Mouse (Mus musculus) kidney, adult 9 months (tissue): ENCODE measurements around the gene Snrpa1.
A peak's percentile ranks its signal among the peaks of the same experiment; 100 is the strongest.

Source experiments
- DNase-seq: peaks from one replicate; pipeline ENCODE4 v3.0.0; 2022

The Snrpa1 gene

DNA sequence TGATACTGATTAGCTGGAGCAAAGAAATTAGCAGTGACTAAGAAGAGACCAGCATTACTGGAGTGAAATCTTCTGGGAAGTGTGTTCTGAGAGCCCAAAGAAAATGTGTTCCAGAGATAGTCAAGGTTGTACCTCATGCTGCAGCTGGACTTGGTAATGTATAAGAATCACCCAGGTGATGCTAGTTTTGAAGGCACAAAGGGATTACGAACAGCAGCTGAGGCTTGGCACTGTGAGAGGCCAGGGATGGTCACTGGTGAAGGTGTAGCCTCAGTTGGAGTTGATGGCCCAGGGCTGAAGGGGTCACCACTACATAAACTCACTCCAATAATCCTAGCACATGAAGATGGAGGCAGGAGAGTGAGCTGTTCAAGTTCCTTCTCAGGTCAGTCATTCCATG, at the start of gene Snrpa1:
Snrpa1 (plus strand) TSS at position 301 of the 400 bp plus-strand sequence.
- no peak for DNase-seq

DNA sequence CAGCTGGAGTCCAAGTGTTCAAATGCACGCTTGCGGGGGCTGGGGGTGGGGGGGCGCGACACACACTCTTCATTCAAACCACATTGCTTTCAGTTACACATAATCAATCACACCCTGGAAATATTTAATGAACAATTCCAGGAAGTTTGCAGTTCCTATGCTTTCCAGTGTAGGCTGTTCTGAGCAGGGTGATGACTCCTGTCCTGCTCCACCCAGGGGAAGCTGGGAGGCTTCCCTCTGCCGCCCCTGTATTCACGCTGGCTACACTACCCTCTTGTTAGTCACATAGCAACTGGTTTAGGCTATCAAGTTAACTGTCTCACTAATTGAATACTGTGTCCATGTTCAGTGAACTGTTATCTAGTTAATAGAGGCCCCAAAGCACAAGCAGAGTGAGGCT, 48.3 kb upstream of the Snrpa1 start:
- no peak for DNase-seq

DNA sequence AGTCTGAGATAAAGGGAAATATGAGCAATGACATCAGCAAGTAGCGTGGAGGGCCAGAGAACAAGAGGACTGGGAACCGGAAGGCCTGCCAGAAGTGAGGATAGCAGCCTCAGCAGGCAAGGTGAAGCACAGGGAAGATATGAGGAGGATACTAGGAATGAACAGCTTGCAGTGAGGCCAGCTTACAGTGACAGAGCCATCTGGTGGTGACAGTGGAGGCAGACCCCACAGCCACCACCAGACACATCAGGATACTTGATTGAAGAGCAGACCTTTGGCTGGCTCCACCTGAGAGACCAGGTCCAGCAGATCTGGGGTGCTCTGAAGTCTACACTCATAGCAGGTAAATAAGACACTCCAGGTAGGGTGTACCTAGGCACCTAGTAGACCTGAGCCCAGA, 31.1 kb upstream of the Snrpa1 start:
- DNase-seq: no peak

DNA sequence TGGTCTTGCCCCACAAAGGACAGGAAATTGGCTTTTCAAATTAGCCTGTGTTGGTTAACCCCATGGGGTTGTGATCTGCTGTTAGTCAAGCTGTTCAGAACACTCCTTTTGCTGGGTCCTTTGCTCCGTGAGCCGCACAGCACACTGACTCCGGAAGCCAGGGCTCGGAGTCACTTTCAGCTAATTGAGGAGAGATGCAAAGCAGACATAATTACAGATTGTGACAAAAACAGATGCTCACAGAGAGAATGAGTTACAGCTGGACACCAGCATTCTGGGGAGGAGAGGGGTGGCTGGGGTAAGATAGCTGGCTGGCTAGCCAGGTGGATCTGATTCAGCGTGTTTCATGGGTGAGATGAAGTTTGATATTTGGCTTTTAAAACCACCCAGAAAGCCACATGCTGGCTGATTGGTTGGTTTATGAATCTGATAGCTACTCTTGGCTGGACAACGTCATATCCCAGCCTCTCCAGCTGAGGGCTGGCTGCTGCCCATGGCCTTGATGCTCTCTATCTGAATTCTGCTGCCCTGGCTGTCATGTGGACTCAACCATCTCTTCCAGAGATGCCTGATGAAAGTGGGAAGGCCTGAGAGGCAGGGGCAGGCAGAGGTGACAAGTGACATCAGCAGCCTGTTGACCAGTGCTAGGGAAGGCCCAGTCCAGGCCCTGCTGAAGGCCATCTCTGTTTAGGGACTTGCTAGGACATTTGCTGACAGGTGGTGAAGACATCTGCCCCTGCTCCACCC, 29.9 kb upstream of the Snrpa1 start:
- DNase-seq: no peak

DNA sequence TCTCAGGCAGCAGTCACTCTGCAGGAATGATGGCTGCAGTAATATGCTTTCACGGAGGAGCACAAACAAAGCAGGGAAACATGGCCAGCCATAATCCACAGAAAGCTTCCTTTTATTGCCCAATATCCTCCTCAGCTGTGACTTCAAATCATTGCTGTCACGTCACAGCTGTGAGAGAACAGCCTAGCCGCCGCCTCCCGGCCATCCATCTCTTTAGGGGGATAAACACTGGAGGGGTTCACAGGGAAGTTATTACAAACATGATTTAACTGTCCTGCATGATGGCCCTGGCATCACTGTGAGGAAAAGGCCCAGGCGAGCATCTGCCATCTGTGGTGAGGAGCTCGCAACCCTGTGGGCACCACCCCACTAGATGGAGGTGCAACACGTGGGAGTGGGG, 22.0 kb upstream of the Snrpa1 start:
- DNase-seq: no peak

DNA sequence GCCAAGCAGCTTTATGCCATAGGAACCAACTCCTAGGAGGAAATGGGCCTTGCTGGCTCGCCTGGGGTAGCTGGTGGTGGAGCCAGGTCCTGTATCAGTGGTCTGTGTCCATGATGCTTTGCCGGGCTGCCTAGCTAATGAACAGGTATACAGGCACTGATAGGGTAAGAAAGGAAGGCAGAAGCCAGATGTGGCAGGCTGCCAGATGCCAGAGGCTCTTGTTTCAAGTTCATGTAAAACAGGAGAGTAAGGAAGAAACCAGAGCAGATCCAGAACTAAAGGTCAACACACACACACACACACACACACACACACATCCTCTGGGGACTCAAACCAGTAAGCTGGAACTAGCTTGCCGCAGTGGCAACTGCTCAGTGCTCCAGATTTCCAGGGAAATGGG, 20.5 kb upstream of the Snrpa1 start:
- no peak for DNase-seq

DNA sequence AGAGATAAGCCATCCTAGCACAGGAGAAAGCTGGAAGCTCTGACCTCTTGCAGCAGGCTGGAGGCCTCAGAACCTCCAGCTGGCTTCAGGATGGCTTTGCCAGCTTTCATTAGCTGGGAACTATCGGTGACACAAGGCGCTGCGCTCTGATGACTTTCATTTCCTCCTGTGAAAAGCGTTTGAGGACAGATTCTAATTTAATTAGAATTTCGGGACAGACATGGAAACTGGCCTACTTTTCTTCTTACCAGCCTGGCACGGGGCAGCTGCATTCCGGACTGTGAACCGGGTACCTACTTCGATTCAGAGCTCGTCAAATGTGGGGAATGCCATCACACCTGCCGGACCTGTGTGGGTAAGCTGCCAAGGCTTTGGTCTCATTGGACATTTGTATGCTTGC, 20.1 kb upstream of the Snrpa1 start:
- DNase-seq: no peak

DNA sequence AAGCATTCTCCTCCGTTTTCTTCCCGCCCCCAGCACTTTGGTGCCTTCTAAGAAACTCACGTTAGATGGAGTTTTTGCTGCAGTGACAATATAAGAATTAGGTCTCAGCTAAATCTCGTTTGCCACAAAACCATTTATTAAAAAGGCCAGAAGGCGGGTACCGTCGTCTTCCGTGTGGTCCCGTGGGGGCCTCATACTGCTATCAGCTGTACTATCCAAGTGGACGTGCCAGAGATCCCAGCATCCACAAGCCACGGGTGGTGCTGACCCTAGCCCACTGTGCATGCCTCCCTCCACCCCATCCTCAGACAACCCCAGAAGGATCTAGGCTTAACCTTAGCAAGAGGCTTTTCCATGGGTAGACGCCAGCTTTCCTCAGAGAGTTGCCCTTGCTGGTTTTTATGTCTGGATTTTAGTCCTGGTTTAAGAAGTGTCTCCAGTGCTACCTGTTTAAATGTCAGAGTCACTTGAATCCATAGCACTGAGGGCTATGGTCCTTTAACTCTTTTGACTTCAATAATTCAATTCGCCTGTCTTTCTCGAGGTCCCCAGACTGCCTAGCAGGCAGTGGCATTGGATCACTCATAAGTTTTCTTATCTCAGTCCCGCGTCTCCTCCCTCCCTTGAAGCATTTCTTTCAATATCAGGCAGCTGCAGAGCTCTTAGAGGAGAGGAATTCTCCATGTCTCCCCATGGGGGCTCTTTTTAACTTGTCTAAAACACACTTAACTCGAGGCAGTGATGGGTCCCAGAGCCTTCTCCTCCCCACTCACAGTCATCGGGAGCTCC, 18.6 kb upstream of the Snrpa1 start:
- no peak for DNase-seq

DNA sequence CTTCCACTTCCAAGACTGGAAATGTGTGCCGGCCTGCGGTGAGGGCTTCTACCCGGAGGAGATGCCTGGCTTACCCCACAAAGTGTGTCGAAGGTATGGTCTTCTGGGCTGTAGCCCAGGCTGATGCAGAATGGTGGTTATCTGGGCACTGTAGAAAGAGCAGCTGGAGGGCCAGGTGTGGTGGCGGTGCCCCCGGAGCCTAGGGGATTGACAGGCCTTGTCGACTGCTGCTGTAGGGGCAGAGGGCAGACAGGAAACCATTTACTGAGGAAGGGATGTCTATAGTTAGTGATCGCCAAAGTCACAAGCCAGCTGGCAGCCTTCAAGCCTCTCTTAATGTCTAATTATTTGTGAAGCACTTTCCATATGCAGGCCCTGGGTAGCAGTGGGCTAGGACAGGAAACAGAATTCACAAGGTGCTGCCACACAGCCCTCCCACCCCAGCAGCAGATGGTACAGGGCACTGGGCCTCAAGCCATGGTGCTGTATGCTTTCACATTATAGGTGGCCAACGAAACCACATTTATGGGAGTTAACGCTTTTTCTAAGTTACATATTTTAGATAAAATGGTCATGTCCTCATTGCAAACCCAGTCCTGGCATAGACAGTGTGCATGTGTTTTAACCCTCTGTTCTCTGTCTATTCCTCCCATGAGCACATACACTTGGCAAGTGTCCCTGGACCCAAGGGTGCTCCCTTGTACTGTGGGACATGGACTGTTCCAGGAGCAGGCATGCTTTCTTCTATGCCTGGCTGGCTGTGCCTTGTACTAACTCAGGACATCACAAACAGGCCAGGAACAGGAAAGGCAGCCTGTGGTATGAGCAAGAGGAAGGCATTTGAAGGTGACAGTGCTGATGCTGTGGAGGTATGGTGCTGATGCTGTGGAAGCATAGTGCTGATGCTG, 15.0 kb upstream of the Snrpa1 start, which contains the start of gene Gm45213:
Gm45213 (plus strand) TSS at position 51 of the 908 bp plus-strand sequence.
- no peak for DNase-seq

DNA sequence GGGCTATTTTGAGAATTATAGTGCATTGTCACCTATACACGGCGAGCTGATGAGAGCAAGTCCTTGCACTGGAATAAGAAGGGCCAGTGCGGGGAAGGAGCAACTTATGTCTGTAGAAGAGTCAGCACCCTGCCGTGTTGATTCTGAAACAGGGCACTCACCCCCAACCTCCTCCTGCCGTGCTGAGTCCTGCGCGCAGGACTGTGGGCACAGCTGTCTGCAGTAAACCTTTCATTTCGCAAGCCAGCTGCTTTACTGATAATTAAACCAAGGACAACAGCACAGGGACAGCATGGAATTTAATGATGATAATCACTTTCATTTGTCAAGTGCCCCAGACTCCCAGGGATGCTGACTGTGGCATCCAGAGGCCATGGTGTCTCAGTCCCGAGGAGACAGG, 14.2 kb upstream of the Snrpa1 start:
- no peak for DNase-seq

DNA sequence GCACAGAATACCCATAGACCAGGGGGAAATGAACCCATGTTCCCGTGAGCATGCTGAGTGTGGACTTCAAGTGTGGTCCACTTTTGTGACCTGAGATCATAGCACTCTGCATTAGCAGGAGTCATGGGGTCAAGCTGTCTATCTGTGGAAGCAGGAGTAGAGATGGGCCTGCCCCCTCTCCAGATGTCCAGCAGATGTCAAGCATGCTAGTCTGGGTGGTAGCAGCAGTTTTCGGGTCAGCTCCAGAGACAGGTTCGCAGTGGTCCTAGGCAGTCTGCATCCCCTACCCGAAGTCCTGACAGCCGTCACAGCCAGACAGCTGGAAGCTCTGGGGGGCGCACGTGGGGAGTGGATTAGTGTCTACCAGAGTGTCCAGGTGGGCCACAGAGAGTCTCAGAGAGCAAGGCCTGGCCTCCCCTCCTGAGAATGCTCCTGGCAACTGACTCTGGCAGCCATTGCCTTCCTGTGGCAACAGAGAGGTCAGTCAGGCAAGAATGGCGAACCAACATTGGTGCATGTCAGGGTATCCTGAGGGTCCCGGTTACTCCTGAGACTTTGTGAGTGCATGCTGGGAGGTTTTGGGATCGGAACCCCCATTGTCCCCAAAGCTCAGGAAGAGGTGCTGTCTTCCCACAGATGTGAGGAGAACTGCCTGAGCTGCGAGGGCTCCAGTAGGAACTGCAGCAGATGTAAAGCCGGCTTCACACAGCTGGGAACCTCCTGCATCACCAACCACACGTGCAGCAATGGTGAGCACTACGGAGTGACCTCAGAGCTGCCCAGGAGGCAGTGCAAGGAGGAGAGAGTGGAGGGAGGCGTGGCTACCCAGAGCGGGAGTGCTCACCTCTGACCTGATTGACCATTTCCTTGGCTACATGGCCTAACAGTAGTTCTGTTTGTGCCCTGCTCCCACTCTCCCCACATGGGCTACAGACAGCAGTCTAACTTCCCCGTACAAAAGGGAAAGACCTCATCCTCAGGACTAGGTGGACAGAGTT, 11.6 kb upstream of the Snrpa1 start:
- no peak for DNase-seq

DNA sequence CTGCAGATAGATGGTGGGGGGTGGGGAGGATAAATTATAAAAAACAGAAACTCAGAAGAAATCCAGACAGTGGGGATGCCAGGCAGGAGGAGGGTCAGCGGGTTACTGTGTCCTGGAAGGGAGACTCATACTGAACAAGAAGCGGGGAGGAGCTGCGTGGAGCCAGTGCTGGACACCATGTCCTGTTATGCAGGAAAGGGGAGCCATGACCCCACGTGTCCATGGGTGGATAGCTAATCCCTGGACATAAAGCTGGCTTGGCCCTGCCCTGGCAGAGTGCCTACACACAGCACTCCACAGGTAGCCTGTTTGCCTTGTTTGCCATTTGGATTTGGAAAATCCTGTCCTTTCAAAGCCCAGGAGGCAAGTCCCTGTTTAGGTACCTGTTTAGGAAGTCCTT, 10.8 kb upstream of the Snrpa1 start:
- DNase-seq: no peak

DNA sequence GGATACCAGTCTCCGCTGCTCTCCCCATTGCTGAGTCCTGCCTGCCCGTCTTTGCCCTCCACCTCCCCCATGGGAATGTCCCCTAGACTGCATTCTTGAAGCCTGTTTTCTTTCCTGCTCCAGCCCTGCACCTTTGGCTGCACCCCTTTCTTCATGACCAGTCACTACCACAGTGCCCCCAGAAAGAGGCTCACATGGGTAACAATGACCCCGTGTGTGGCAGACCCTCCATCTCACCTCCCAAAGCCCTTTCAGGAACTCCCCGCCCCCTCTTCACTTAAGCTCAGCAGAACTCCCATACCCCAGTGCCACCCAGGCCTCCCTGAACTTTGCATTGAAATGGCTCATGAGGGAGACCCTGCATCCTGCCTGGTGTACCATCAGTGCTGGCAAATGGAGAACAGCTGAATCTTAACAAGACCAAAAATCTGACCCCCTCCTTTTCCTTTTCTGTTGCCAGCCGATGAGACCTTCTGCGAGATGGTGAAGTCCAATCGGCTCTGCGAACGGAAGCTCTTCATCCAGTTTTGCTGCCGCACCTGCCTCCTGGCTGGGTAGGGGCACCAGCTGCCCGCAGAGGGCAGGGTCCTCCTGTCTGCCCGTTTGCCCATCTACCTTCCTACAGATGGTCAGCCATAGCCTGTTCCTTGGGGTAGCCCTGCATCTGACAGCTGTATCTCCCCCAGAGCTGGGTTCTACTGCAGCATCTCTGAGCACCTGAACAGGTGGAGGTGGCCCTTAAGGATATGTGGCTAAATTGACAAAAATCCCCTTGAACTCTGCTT, 10.2 kb upstream of the Snrpa1 start:
- no peak for DNase-seq

DNA sequence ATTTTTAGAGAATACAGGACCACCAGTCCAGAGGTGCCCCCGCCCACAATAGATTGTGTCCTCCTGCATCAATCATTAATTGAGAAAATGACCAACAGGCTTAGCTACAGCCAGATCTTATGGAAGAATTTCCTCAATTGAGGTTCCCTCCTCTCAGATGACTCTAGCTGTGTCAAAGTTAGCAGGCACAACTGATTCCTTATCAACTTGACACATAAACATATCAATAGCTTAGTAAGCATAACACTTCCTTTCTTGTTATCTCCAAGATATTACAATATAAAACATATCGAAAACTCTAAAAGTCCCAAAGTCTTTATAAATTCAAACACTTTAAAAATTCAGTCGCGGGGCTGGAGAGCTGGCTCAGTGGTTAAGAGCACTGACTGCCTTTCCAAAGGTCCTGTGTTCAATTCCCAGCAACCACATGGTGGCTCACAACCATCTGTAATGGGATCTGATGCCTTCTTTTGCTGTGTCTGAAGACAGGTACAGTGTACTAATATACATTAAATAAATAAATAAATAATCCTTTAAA, 4.8 kb upstream of the Snrpa1 start:
- DNase-seq: no peak

DNA sequence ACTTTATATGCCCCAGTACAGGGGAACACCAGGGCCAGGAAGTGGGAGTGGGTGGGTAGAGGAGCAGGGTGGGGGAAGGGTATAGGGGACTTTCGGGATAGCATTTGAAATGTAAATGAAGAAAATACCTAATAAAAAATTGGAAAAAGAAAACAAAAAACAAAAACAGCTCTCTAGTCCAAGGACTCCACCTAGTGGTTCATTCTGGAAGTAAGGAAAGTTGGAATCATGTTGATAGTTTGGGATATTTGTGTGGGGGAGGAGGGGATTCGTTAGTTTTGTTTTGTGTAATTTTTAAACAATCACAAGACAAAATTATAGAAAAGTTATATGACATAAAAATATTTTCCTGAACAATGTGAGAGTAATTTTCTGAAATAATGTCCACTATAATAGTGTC, 3.4 kb upstream of the Snrpa1 start:
- peak; percentile 39 for DNase-seq

DNA sequence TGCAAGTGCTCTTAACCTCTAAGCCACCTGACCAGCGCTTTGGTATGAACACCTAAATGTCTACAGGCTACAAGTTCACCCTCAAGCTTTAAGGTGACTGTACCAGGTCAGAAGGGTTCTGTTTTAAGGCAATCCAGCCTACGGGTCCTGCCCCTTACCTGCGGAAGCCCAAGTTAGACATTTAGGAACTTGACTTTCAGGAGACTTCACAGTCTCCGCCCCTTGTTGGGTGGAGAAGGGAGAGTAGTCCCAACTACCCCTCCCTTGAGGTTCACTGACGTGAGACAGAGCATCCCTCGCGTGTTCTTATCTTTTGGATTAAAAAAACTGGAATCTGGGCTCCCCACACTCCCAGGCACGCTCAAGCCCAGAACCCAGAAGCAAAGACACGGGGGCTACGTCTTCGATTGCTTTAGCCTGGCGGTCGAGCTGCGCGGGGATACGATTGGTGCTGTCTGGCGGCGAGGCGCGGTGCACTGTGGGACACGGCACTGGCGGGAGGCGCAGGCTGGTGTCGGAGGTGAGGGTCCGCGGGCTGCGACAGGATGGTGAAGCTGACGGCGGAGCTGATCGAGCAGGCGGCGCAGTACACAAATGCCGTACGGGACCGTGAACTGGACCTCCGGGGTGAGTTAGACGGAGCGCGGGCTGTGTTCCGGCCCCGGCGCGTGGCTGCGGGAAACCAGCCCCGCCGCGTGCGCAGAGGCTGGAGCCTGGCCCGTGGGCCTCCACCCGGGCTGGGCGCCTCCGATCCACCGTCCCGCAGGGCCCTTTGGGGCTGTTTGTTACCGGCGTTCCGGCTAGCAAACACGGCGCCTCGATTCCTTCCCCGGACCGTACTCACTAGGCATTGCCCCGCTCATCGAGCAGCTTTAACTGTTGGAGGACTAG, 1.5 kb downstream of the Snrpa1 start:
- DNase-seq: peak; percentile 89

DNA sequence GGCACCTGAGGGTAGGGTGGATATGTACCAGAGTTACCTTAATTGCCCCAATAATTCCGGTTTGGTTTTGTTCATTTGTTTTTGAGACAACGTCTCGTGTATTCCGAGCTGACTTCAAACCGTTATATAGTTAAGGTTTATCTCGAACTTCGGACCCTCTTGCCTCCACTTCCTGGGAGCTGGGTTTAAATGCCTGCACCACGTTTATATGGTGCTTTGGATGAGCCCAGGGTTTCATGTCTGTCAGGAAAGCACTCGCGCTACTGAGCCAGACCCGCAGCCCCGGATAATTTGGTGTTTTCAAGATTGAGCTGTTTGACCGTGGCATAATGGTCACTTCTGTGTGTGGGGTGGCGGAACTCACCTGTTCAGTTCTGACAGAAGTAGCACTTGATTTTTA, 2.3 kb downstream of the Snrpa1 start:
- DNase-seq: peak; percentile 21

DNA sequence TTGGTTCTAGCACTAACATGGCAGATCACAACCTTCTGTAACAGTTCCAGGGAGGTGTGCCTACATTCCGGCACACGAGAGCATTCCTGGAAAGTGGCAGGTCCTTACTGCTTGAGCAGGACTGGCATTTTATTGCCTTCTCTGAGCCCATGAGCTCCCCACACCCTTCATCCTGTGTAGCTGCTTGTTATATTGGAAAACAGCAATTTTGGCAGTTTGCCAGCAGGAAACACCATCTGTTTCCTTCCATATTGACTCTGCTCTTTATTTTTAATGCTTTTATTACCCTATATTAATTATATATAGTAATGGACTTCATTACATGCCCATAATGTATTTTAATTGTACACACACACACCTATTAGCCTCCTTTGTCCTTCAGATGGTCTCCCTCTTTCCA, 17.6 kb downstream of the Snrpa1 start:
- no peak for DNase-seq

DNA sequence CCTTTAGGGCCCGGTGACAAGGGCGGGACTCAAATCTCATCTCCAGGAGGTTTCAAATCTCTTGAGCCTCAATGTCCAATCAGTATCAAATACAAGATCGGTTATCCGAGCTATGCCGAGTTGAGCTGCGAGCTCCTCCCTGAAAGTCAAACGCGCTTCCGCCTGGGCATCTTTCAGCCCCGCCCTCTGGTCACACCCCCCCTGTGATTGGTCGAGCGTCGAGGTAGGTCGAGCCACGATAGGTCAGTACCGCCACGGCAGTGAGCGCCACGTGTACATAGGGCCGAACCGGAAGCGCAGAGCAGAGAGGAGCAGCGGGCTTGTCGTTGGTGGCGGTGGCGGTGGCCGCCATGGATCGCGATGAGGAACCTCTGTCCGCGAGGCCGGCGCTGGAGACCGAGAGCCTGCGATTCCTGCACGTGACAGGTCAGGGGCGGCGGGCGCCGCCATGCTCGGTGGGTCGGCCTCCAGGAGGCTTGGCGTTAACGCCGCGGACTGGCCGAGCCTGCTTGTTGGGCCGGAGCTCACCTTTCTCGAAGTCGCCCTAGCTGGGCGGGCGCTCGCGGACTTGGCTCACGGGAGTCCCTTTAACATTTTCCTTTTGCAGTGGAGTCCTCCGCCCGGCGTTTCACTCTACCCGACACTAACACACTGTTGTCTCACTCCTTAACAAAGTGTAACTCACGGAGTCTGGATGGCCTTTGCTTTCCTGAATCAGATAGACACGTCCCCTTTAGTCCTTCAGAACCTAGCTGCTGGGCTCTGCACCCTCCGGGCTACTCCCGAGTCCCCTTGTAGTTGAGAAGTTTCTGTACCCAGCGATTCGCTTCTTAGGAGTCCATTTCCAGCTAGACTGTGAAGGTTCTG, 20.8 kb downstream of the Snrpa1 start, which contains the start of gene Selenos:
Selenos (plus strand) TSS at position 286 of the 867 bp plus-strand sequence.
- DNase-seq: peak; percentile 97
